Comparison of ENCODE assay signal across 24 mouse cellular contexts in genomic region chr5:144359886-144360285, GRCm38 (mm10). TPM values are rescaled to one million over a fixed set of nuclear protein-coding genes. Genes with fewer than 3 reads are reported as not detected.
DNase-seq lines count a peak whose midpoint lies in the region; ATAC-seq and TF ChIP-seq lines count a peak whose summit lies in the region.
"Had no signal": no experiment of that assay in that cellular context is flagged by ENCODE, and none has a peak within 500 bp of the region (broad histone marks: within the 10 kb centered on the region; RNA-seq: fewer than 3 reads in every experiment).

No protein-coding gene starts in this region.

- H3K27me3 ChIP-seq in kidney, embryonic 14.5 days (ENCODE audit: control insufficient read depth, insufficient read depth, low read length): no peaks in the 10 kb centered on the region
- peaks cover 32% of the 10 kb centered on the region for H3K27me3 ChIP-seq in forebrain, embryonic 12.5 days
- H3K27me3 ChIP-seq: embryonic facial prominence, embryonic 12.5 days had no signal

- peaks cover 16% of the 10 kb centered on the region for H3K4me1 ChIP-seq in kidney, embryonic 14.5 days (ENCODE audit: control insufficient read depth, insufficient read depth, low read length)
- peaks cover 19% of the 10 kb centered on the region for H3K4me1 ChIP-seq in forebrain, embryonic 12.5 days
- H3K4me1 ChIP-seq: embryonic facial prominence, embryonic 12.5 days had no signal

- no peak for ATAC-seq in kidney, embryonic 14.5 days (ENCODE audit: low FRiP score, low TSS enrichment)
- ATAC-seq in forebrain, embryonic 12.5 days (ENCODE audit: low FRiP score): no peak
- ATAC-seq: activated CD4-positive, CD25-positive, alpha-beta regulatory T cell, adult 4 months; forebrain, postnatal 0 days; liver, embryonic 12.5 days; liver, postnatal 0 days had no signal

- no peak for DNase-seq in gastrocnemius, adult 2 months
- no peak for DNase-seq in gastrocnemius, postnatal 25 days
- peak; percentile 41 for DNase-seq in kidney, adult 11 months
- DNase-seq in kidney, postnatal 14 days: peak; percentile 27
- DNase-seq in thymus, postnatal 25 days: no peak
- DNase-seq in cerebellum, adult 8-10 months: no peak
- DNase-seq: adrenal gland, adult 8-10 months; forebrain, postnatal 0 days; heart, adult 18-20 months; heart, postnatal 4 days; layer of hippocampus, adult 9-11 months; liver, postnatal 0 days; lung, postnatal 36 days had no signal

- intact Hi-C loops in gastrocnemius, adult 2 months (cut with DNase I): loop anchor here (5.0 kb wide), 1 partner anchor 103 kb away; no protein-coding TSS in a partner anchor

- TF ChIP-seq CTCF in gastrocnemius, adult 2 months (IDR thresholded peaks at IDR 0.05): no peak

- peak overlapping the region; percentile 31; the same call in 1 of the 2 replicates for H3K9ac ChIP-seq in kidney, embryonic 14.5 days (ENCODE audit: low read depth, low read length)
- H3K9ac ChIP-seq in forebrain, embryonic 12.5 days: no peak overlapping the region
- H3K9ac ChIP-seq: embryonic facial prominence, embryonic 12.5 days; forebrain, postnatal 0 days; hindbrain, embryonic 13.5 days; liver, embryonic 12.5 days; liver, postnatal 0 days; midbrain, embryonic 12.5 days; neural tube, embryonic 12.5 days had no signal

- no peaks in the 10 kb centered on the region for H3K9me3 ChIP-seq in kidney, embryonic 14.5 days (ENCODE audit: control insufficient read depth, low read length)
- no peaks in the 10 kb centered on the region for H3K9me3 ChIP-seq in forebrain, embryonic 12.5 days
- H3K9me3 ChIP-seq: embryonic facial prominence, embryonic 12.5 days; forebrain, embryonic 10.5 days; hindbrain, embryonic 13.5 days; liver, embryonic 12.5 days; midbrain, embryonic 12.5 days; neural tube, embryonic 12.5 days had no signal

- no peak overlapping the region for H3K4me2 ChIP-seq in kidney, embryonic 14.5 days (replicated peaks; ENCODE audit: low read depth, low read length)
- H3K4me2 ChIP-seq in forebrain, embryonic 12.5 days: no peak overlapping the region
- H3K4me2 ChIP-seq: embryonic facial prominence, embryonic 12.5 days; heart, embryonic 11.5 days; hindbrain, embryonic 13.5 days; liver, embryonic 12.5 days; midbrain, embryonic 12.5 days; neural tube, embryonic 12.5 days had no signal

- H3K36me3 ChIP-seq in kidney, embryonic 14.5 days (ENCODE audit: control insufficient read depth, insufficient read depth, low read length): no peaks in the 10 kb centered on the region
- no peaks in the 10 kb centered on the region for H3K36me3 ChIP-seq in forebrain, embryonic 12.5 days (replicated peaks)
- H3K36me3 ChIP-seq: embryonic facial prominence, embryonic 12.5 days; forebrain, embryonic 10.5 days; hindbrain, embryonic 13.5 days; liver, embryonic 12.5 days; midbrain, embryonic 12.5 days; neural tube, embryonic 12.5 days had no signal

- H3K4me3 ChIP-seq in gastrocnemius, adult 2 months: peak overlapping the region; percentile 1; the same call in 1 of the 2 replicates
- no peak overlapping the region for H3K4me3 ChIP-seq in kidney, embryonic 14.5 days (ENCODE audit: low read length)
- H3K4me3 ChIP-seq in forebrain, embryonic 12.5 days (replicated peaks): no peak overlapping the region
- H3K4me3 ChIP-seq: embryonic facial prominence, embryonic 12.5 days; forebrain, embryonic 10.5 days; hindbrain, embryonic 13.5 days; liver, embryonic 12.5 days; midbrain, embryonic 12.5 days; neural tube, embryonic 12.5 days had no signal

- peak overlapping the region; percentile 24; the same call in 1 of the 2 replicates for H3K27ac ChIP-seq in gastrocnemius, adult 2 months
- peak overlapping the region; percentile 80 for H3K27ac ChIP-seq in kidney, embryonic 14.5 days (ENCODE audit: low read depth, low read length)
- no peak overlapping the region for H3K27ac ChIP-seq in forebrain, embryonic 12.5 days
- H3K27ac ChIP-seq: embryonic facial prominence, embryonic 12.5 days; forebrain, embryonic 10.5 days; hindbrain, embryonic 13.5 days; liver, embryonic 12.5 days; midbrain, embryonic 12.5 days; neural tube, embryonic 12.5 days had no signal

- WGBS in kidney, embryonic 14.5 days: 48% methylated on average over 6 of the region's 6 CpGs
- WGBS in forebrain, embryonic 12.5 days: 85% methylated on average over 6 of the region's 6 CpGs

RNA-seq across cellular contexts. Expression of gene Baiap2l1, which starts 2.0 kb away (rescaled TPM):
- under 1 TPM; 0.13 to 0.53 TPM for total RNA-seq in gastrocnemius, adult 2 months (2021)
- total RNA-seq in gastrocnemius, postnatal 25 days (2021): under 1 TPM; 0.35 to 0.84 TPM
- 9.0 and 13.2 TPM in 2 replicates for polyA plus RNA-seq in kidney, embryonic 14.5 days (2014; fragmentation: Nextera tagmentation; extraction: Ambion mirVana)
- polyA plus RNA-seq in forebrain, embryonic 12.5 days (2016; fragmentation: Nextera tagmentation; extraction: Ambion mirVana): 2.6 and 2.9 TPM in 2 replicates
- total RNA-seq: megakaryocyte, adult 5-6 weeks had no signal

Comparison
In these comparisons a context has a peak if more than half of its experiments do, and no peak if none do; other contexts are left out.
1. DNase-seq: peak in kidney, adult 11 months (single experiment) and kidney, postnatal 14 days (single experiment); none in gastrocnemius, adult 2 months (single experiment), gastrocnemius, postnatal 25 days (single experiment), thymus, postnatal 25 days (single experiment) and cerebellum, adult 8-10 months (single experiment).